10 mouse cellular contexts compared by ENCODE assay signal in genomic region chr5:33006670-33007069, GRCm38 (mm10). TPM values are rescaled to one million over a fixed set of nuclear protein-coding genes. Genes with fewer than 3 reads are reported as not detected.
A peak's percentile ranks its signal among the peaks of the same experiment; 100 is the strongest.
DNase-seq lines count a peak whose midpoint lies in the region; ATAC-seq and TF ChIP-seq lines count a peak whose summit lies in the region.
"Had no signal": no experiment of that assay in that cellular context is flagged by ENCODE, and none has a peak within 500 bp of the region (broad histone marks: within the 10 kb centered on the region; RNA-seq: fewer than 3 reads in every experiment).

No protein-coding gene starts in this region.

- no peak overlapping the region for H3K9ac ChIP-seq in intestine, embryonic 15.5 days
- H3K9ac ChIP-seq in intestine, postnatal 0 days (ENCODE audit: low read depth, low read length), result no peak overlapping the region
- H3K9ac ChIP-seq: heart, embryonic 13.5 days had no signal

- no peak overlapping the region for H3K27ac ChIP-seq in intestine, embryonic 15.5 days
- no peak overlapping the region for H3K27ac ChIP-seq in intestine, postnatal 0 days (ENCODE audit: low read depth, low read length)
- H3K27ac ChIP-seq: heart, embryonic 13.5 days had no signal

- DNase-seq in frontal cortex, postnatal 36 days (ENCODE audit: low spot score in 2 of 2), result peak; percentile 75 to 88
- peak; percentile 24 for DNase-seq in left cerebral cortex, postnatal 4 days
- peak; percentile 86 to 95 for DNase-seq in right cerebral cortex, postnatal 10 days (ENCODE audit: low spot score in 2 of 2)
- DNase-seq in kidney, postnatal 36 days, result no peak
- DNase-seq in gastrocnemius, postnatal 4 days (ENCODE audit: low spot score in 2 of 2), result no peak
- DNase-seq: cerebellum, adult 9-11 months had no signal

- ATAC-seq in intestine, embryonic 15.5 days, result 0 out of 2 replicates have a peak, but pooled peaks have one; percentile 26
- no peak for ATAC-seq in intestine, postnatal 0 days
- ATAC-seq in inflammation-experienced regulatory T-cells, adult 6 months, result no peak

- WGBS in intestine, embryonic 15.5 days, result 37% methylated on average over 8 of the region's 8 CpGs
- WGBS in intestine, postnatal 0 days, result 45% methylated on average over 8 of the region's 8 CpGs

- H3K27me3 ChIP-seq in intestine, embryonic 15.5 days (replicated peaks), result no peaks in the 10 kb centered on the region
- no peaks in the 10 kb centered on the region for H3K27me3 ChIP-seq in intestine, postnatal 0 days (replicated peaks; ENCODE audit: control insufficient read depth, insufficient read depth, low read length)
- H3K27me3 ChIP-seq: heart, embryonic 13.5 days had no signal

- no peaks in the 10 kb centered on the region for H3K9me3 ChIP-seq in intestine, embryonic 15.5 days
- H3K9me3 ChIP-seq in intestine, postnatal 0 days (ENCODE audit: control insufficient read depth), result no peaks in the 10 kb centered on the region
- H3K9me3 ChIP-seq: heart, embryonic 13.5 days had no signal

- peaks cover 7% of the 10 kb centered on the region; the same call in 1 of the 2 replicates for H3K4me1 ChIP-seq in intestine, embryonic 15.5 days (replicated peaks)
- H3K4me1 ChIP-seq in intestine, postnatal 0 days (replicated peaks; ENCODE audit: control insufficient read depth, insufficient read depth, low read length), result no peaks in the 10 kb centered on the region

- no peak for TF ChIP-seq CTCF in intestine, postnatal 0 days (IDR thresholded peaks at IDR 0.05; ENCODE audit: low read depth)

- intact Hi-C loops in left cerebral cortex, postnatal 4 days (cut with DNase I), result no loop called here

- H3K4me3 ChIP-seq in intestine, embryonic 15.5 days (replicated peaks), result no peak overlapping the region
- H3K4me3 ChIP-seq in intestine, postnatal 0 days (ENCODE audit: low read depth, low read length), result no peak overlapping the region
- H3K4me3 ChIP-seq: heart, embryonic 13.5 days had no signal

- no peak overlapping the region for H3K4me2 ChIP-seq in intestine, embryonic 15.5 days (replicated peaks)
- H3K4me2 ChIP-seq in intestine, postnatal 0 days (replicated peaks; ENCODE audit: low read depth), result no peak overlapping the region
- H3K4me2 ChIP-seq: heart, embryonic 13.5 days had no signal

- no peaks in the 10 kb centered on the region for H3K36me3 ChIP-seq in intestine, embryonic 15.5 days
- H3K36me3 ChIP-seq in intestine, postnatal 0 days (ENCODE audit: control insufficient read depth, insufficient read depth), result no peaks in the 10 kb centered on the region
- H3K36me3 ChIP-seq: heart, embryonic 13.5 days had no signal

RNA-seq across cellular contexts. Expression of gene Ywhah, which starts 11.9 kb away (rescaled TPM):
- polyA plus RNA-seq in intestine, embryonic 15.5 days (2015; fragmentation: Nextera tagmentation; extraction: Ambion mirVana), result 440 and 463 TPM in 2 replicates
- polyA plus RNA-seq in intestine, postnatal 0 days (2015; fragmentation: Nextera tagmentation; extraction: Ambion mirVana), result 253 and 260 TPM in 2 replicates
- total RNA-seq in left cerebral cortex, postnatal 4 days (2021), result 100 to 1,000 TPM; 633 to 669 TPM
- polyA plus RNA-seq in inflammation-experienced regulatory T-cells, adult 6 months (2017; shearing (Covaris generic)), result 100 to 1,000 TPM; 206 to 398 (median 214) TPM
- total RNA-seq in gastrocnemius, postnatal 4 days (2021), result 100 to 1,000 TPM; 141 to 144 TPM

Comparison
In these comparisons a context has a peak if more than half of its experiments do, and no peak if none do; other contexts are left out.
1. DNase-seq: peak in frontal cortex, postnatal 36 days (2 of 2), left cerebral cortex, postnatal 4 days (single experiment) and right cerebral cortex, postnatal 10 days (2 of 2); none in kidney, postnatal 36 days (0 of 2) and gastrocnemius, postnatal 4 days (0 of 2).